Mouse (Mus musculus) cerebellum, postnatal 14 days (tissue): Measurements from ENCODE around the gene Vmn1r23.
"Not testable (repeated sequence)": the region's sequence is repeated elsewhere in the genome, so short reads cannot be mapped to it uniquely, and the experiment has no call there.

ENCODE experiments used
- DNase-seq, 2 experiments: peaks; one replicate each; pipeline ENCODE4 v3.0.0; 2021; ENCODE audit warnings: mixed read lengths in 2 of 2

The Vmn1r23 gene

GRCm38 (mm10) chr6:57926738-57927137 is at the start of gene Vmn1r23:
Gene Vmn1r23, minus strand, starts transcription at chr6:57926838.
- DNase-seq: no peak

GRCm38 (mm10) chr6:57961403-57961802 is 34.8 kb upstream of the Vmn1r23 start, which contains the start of gene Vmn1r24:
Gene Vmn1r24, minus strand, starts transcription at chr6:57961503.
- DNase-seq: not testable (repeated sequence)

- DNase-seq: no peak
These were observed 18.7 kb downstream of the Vmn1r23 start, which contains the start of gene Vmn1r22 for GRCm38 (mm10) chr6:57907928-57908327. Gene Vmn1r22, minus strand, starts transcription at chr6:57908028.
